Mouse (Mus musculus) neural tube, embryonic 11.5 days (tissue): Measurements from ENCODE around the gene Plekhj1. TPM values are rescaled to one million over a fixed set of nuclear protein-coding genes. Genes with fewer than 3 reads are reported as not detected.

Experiments
- ATAC-seq: fragments of 200-750 bp; cut with Nextera tagmentation; 2 replicates; pipeline ENCODE4 v1.8.0; 2017; ENCODE audit warnings: moderate number of reproducible peaks, mild to moderate bottlenecking, moderate TSS enrichment, moderate library complexity; ENCODE audit not compliant: insufficient read depth, low FRiP score, low TSS enrichment
- DNase-seq: peaks from one replicate; pipeline ENCODE4 v3.0.0-alpha.2; 2015; ENCODE audit warnings: low spot score
- H3K27ac ChIP-seq: fragments of 300-500 bp; sonication (generic); 2 replicates; pipeline ENCODE4 v1.5.1; 2014; ENCODE audit warnings: low read depth, mild to moderate bottlenecking, low read length
- H3K27me3 ChIP-seq: fragments of 300-500 bp; sonication (generic); 2 replicates; pipeline ENCODE4 v1.6.1; 2014; ENCODE audit warnings: mild to moderate bottlenecking, low read length, mixed read lengths; ENCODE audit not compliant: control insufficient read depth, insufficient read depth
- H3K36me3 ChIP-seq: fragments of 300-500 bp; sonication (generic); 2 replicates; pipeline ENCODE4 v1.6.1; 2014; ENCODE audit warnings: mild to moderate bottlenecking, low read length, moderate library complexity, mixed read lengths; ENCODE audit not compliant: control insufficient read depth, insufficient read depth
- H3K4me1 ChIP-seq: fragments of 300-500 bp; sonication (generic); 2 replicates; pipeline ENCODE4 v1.6.1; 2014; ENCODE audit warnings: low read length, mixed read lengths; ENCODE audit not compliant: control insufficient read depth, insufficient read depth
- H3K4me2 ChIP-seq: fragments of 300-500 bp; sonication (generic); 2 replicates; pipeline ENCODE4 v1.6.1; 2014; ENCODE audit warnings: low read depth, mild to moderate bottlenecking, moderate library complexity
- H3K4me3 ChIP-seq: fragments of 300-500 bp; sonication (generic); 2 replicates; pipeline ENCODE4 v1.5.1; 2014; ENCODE audit warnings: low read depth, low read length
- H3K9ac ChIP-seq: fragments of 300-500 bp; sonication (generic); 2 replicates; pipeline ENCODE4 v1.6.1; 2014; ENCODE audit warnings: mild to moderate bottlenecking, low read length
- H3K9me3 ChIP-seq: fragments of 300-500 bp; sonication (generic); 2 replicates; pipeline ENCODE4 v1.6.1; 2016; ENCODE audit warnings: low read length; ENCODE audit not compliant: control insufficient read depth
- WGBS: fragments of 180-500 bp; shearing (Covaris S2); extraction: QIAGEN DNeasy Blood & Tissue Kit; methylation state at CpG from one replicate; pipeline ENCODE4 v1.1.7; 2014; 5-methylcytosine and 5-hydroxymethylcytosine counted together
- polyA plus RNA-seq: library from polyadenylated mRNA; unstranded; fragments of >200 nt; fragmentation: Nextera tagmentation; extraction: Ambion mirVana; gene quantifications from 2 replicates; pipeline ENCODE4 v1.2.1, GENCODE M21; 2014

The Plekhj1 gene
- polyA plus RNA-seq, 1 experiment from 2014 or later = 153 TPM

GRCm38 (mm10) chr10:80802996-80803395, 4.6 kb upstream of the Plekhj1 start:
- Histone ChIP-seq H3K4me2 (no peak overlapping the region), H3K9ac (no peak overlapping the region), H3K27ac (no peak overlapping the region), H3K4me1 (peaks cover 19% of the 10 kb centered on the region), H3K36me3 (peaks cover 33% of the 10 kb centered on the region), H3K9me3 (no peaks in the 10 kb centered on the region), H3K4me3 (no peak overlapping the region), H3K27me3 (no peaks in the 10 kb centered on the region; the same call in 1 of the 2 replicates)
- DNase-seq (no peak), ATAC-seq (no peak)
- 87% methylated on average over 3 of the region's 3 CpGs for WGBS

GRCm38 (mm10) chr10:80802204-80802912, 3.9 kb upstream of the Plekhj1 start:
- no peaks in the 10 kb centered on the region for H3K9me3 ChIP-seq
- H3K36me3 ChIP-seq = peaks cover 33% of the 10 kb centered on the region
- ATAC-seq = no peak
- H3K9ac ChIP-seq = no peak overlapping the region
- no peaks in the 10 kb centered on the region; the same call in 1 of the 2 replicates for H3K27me3 ChIP-seq
- WGBS = 92% methylated on average over 10 of the region's 10 CpGs
- DNase-seq = no peak
- H3K4me2 ChIP-seq = no peak overlapping the region
- no peak overlapping the region for H3K27ac ChIP-seq
- H3K4me3 ChIP-seq = no peak overlapping the region
- peaks cover 20% of the 10 kb centered on the region for H3K4me1 ChIP-seq

GRCm38 (mm10) chr10:80799070-80799566, 692 bp upstream of the Plekhj1 start:
- Histone ChIP-seq H3K4me1 (peaks cover 18% of the 10 kb centered on the region), H3K27ac (peak overlapping the region; percentile 95), H3K27me3 (no peaks in the 10 kb centered on the region), H3K4me2 (peak overlapping the region; percentile 84), H3K36me3 (peaks cover 33% of the 10 kb centered on the region), H3K9ac (peak overlapping the region; percentile 93), H3K4me3 (peak overlapping the region; percentile 92), H3K9me3 (no peaks in the 10 kb centered on the region)
- ATAC-seq (no peak), DNase-seq (no peak)
- WGBS = 2% methylated on average over 18 of the region's 18 CpGs

- peaks cover 18% of the 10 kb centered on the region for H3K4me1 ChIP-seq
- H3K27ac ChIP-seq = peak overlapping the region; percentile 95
- no peaks in the 10 kb centered on the region for H3K27me3 ChIP-seq
- H3K9me3 ChIP-seq = no peaks in the 10 kb centered on the region
- H3K36me3 ChIP-seq = peaks cover 24% of the 10 kb centered on the region
- H3K4me3 ChIP-seq = peak overlapping the region; percentile 92
- H3K9ac ChIP-seq = peak overlapping the region; percentile 93
- ATAC-seq (peak; percentile 75), DNase-seq (no peak)
- peak overlapping the region; percentile 84 for H3K4me2 ChIP-seq
- 4% methylated on average over 46 of the region's 59 CpGs for WGBS
Observed at GRCm38 (mm10) chr10:80797186-80798149, 958 bp downstream of the Plekhj1 start.

- Histone ChIP-seq H3K4me3 (peak overlapping the region; percentile 92), H3K4me1 (peaks cover 18% of the 10 kb centered on the region), H3K9ac (no peak overlapping the region; the same call in none of the 2 replicates), H3K36me3 (peaks cover 15% of the 10 kb centered on the region), H3K4me2 (peak overlapping the region; percentile 84), H3K9me3 (no peaks in the 10 kb centered on the region), H3K27me3 (no peaks in the 10 kb centered on the region), H3K27ac (no peak overlapping the region)
- 89% methylated on average over 9 of the region's 9 CpGs for WGBS
- no peak for ATAC-seq
- no peak for DNase-seq
Observed at GRCm38 (mm10) chr10:80796307-80796848, 2.0 kb downstream of the Plekhj1 start.

- ATAC-seq (no peak), DNase-seq (no peak)
- no peak overlapping the region for H3K9ac ChIP-seq
- H3K27me3 ChIP-seq = no peaks in the 10 kb centered on the region
- no peak overlapping the region for H3K27ac ChIP-seq
- H3K4me2 ChIP-seq = no peak overlapping the region
- no peak overlapping the region for H3K4me3 ChIP-seq
- no peaks in the 10 kb centered on the region for H3K9me3 ChIP-seq
- H3K36me3 ChIP-seq = peaks cover 25% of the 10 kb centered on the region
- H3K4me1 ChIP-seq = peaks cover 16% of the 10 kb centered on the region
- WGBS = 91% methylated on average over 8 of the region's 8 CpGs
Observed at GRCm38 (mm10) chr10:80794750-80795149, 3.7 kb downstream of the Plekhj1 start.

GRCm38 (mm10) chr10:80793803-80794202, 4.6 kb downstream of the Plekhj1 start:
- DNase-seq = no peak
- 89% methylated on average over 4 of the region's 4 CpGs for WGBS
- peaks cover 31% of the 10 kb centered on the region for H3K36me3 ChIP-seq
- no peaks in the 10 kb centered on the region for H3K27me3 ChIP-seq
- no peak overlapping the region; the same call in 1 of the 2 replicates for H3K4me3 ChIP-seq
- H3K9ac ChIP-seq = no peak overlapping the region
- H3K4me1 ChIP-seq = peaks cover 10% of the 10 kb centered on the region
- H3K27ac ChIP-seq = no peak overlapping the region
- no peaks in the 10 kb centered on the region for H3K9me3 ChIP-seq
- no peak overlapping the region for H3K4me2 ChIP-seq
- no peak for ATAC-seq

GRCm38 (mm10) chr10:80793033-80793784, 5.2 kb downstream of the Plekhj1 start:
- Histone ChIP-seq H3K36me3 (peaks cover 34% of the 10 kb centered on the region), H3K4me3 (no peak overlapping the region), H3K9ac (no peak overlapping the region), H3K27me3 (no peaks in the 10 kb centered on the region), H3K4me1 (peaks cover 10% of the 10 kb centered on the region), H3K4me2 (no peak overlapping the region), H3K27ac (no peak overlapping the region), H3K9me3 (no peaks in the 10 kb centered on the region)
- DNase-seq (no peak), ATAC-seq (no peak)
- WGBS = 92% methylated on average over 13 of the region's 13 CpGs
